Mouse (Mus musculus) stomach, postnatal 0 days (tissue): ENCODE data around the gene Lig3.
"Not testable (repeated sequence)": the region's sequence is repeated elsewhere in the genome, so short reads cannot be mapped to it uniquely, and the experiment has no call there.

Experiments
- CTCF ChIP-seq: IDR thresholded peaks from 2 replicates; pipeline ENCODE4 v1.5.1; 2016; ENCODE audit warnings: antibody characterized with exemption, low read depth, mild to moderate bottlenecking, moderate library complexity
- EP300 ChIP-seq: optimal IDR thresholded peaks from 2 replicates; pipeline ENCODE3; 2016; ENCODE audit warnings: antibody characterized with exemption

DNA sequence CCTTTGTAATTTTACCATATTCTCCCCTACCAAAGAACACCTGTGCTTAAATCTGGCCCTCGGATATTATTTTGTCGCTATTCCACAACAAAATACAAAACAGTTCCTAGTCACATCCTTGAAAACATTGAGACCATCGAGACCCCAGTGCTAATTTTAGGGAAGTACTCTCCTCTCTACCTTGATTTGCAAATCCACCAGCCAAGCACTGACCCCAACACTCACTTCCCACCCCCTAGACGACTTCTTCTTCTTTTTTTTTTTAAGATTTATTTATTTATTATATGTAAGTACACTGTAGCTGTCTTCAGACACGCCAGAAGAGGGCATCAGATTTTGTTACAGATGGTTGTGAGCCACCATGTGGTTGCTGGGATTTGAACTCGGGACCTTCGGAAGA lies 53.5 kb downstream of the Lig3 start:
- TF ChIP-seq CTCF, EP300: not testable (repeated sequence)
